Mouse (Mus musculus): ENCODE data around the gene Rack1. TPM values are rescaled to one million over a fixed set of nuclear protein-coding genes. Genes with fewer than 3 reads are reported as not detected.
A peak's percentile ranks its signal among the peaks of the same experiment; 100 is the strongest.

Gene Rack1
- total and polyA plus RNA-seq, 2 experiments from 2014 or later = 292 to 1,323 TPM

- DNase-seq (ENCODE audit: low spot score) (no peak), ATAC-seq (ENCODE audit: insufficient read depth, low read depth) (peak; percentile 18; the same call in 1 of the 2 replicates)
- Histone ChIP-seq H3K4me3 (ENCODE audit: low read depth, low read length) (peak overlapping the region; percentile 61), H3K9ac (replicated peaks; ENCODE audit: low read depth, low read length) (peak overlapping the region; percentile 66), H3K9me3 (replicated peaks; ENCODE audit: control insufficient read depth, low read length) (no peaks in the 10 kb centered on the region), H3K27ac (ENCODE audit: low read depth) (0 out of 2 replicates have a peak overlapping the region, but pooled peaks have one; percentile 59), H3K4me2 (ENCODE audit: low read depth, low read length) (peak overlapping the region; percentile 81), H3K27me3 (ENCODE audit: control insufficient read depth, insufficient read depth, low read length) (no peaks in the 10 kb centered on the region), H3K4me1 (ENCODE audit: control insufficient read depth, insufficient read depth) (peaks cover 12% of the 10 kb centered on the region), H3K36me3 (replicated peaks; ENCODE audit: control insufficient read depth, insufficient read depth, low read length) (no peaks in the 10 kb centered on the region)
- 2% methylated on average over 16 of the region's 16 CpGs for WGBS
- no peak for TF ChIP-seq CTCF (IDR thresholded peaks at IDR 0.05; ENCODE audit: low read depth)
Measured at GRCm38 (mm10) chr11:48838181-48838797, 38.2 kb downstream of the Rack1 start.

GRCm38 (mm10) chr11:48838879-48839680, 38.9 kb downstream of the Rack1 start:
- H3K4me3 ChIP-seq (ENCODE audit: low read depth, low read length) = no peak overlapping the region
- TF ChIP-seq CTCF (IDR thresholded peaks at IDR 0.05; ENCODE audit: low read depth) (no peak), EP300 (IDR thresholded peaks at IDR 0.05; ENCODE audit: low read depth) (no peak)
- WGBS = 80% methylated on average over 10 of the region's 10 CpGs

GRCm38 (mm10) chr11:48840805-48841204, 40.7 kb downstream of the Rack1 start:
- Histone ChIP-seq H3K36me3 (replicated peaks; ENCODE audit: control insufficient read depth, insufficient read depth, low read length) (no peaks in the 10 kb centered on the region), H3K27me3 (ENCODE audit: control insufficient read depth, insufficient read depth, low read length) (no peaks in the 10 kb centered on the region), H3K4me2 (ENCODE audit: low read depth, low read length) (no peak overlapping the region), H3K4me1 (ENCODE audit: control insufficient read depth, insufficient read depth) (peaks cover 12% of the 10 kb centered on the region), H3K9ac (replicated peaks; ENCODE audit: low read depth, low read length) (no peak overlapping the region), H3K27ac (ENCODE audit: low read depth) (no peak overlapping the region), H3K4me3 (ENCODE audit: low read depth, low read length) (no peak overlapping the region), H3K9me3 (replicated peaks; ENCODE audit: control insufficient read depth, low read length) (no peaks in the 10 kb centered on the region)
- TF ChIP-seq CTCF (IDR thresholded peaks at IDR 0.05; ENCODE audit: low read depth) = no peak
- no peak for TF ChIP-seq EP300 (IDR thresholded peaks at IDR 0.05; ENCODE audit: low read depth)
- DNase-seq (ENCODE audit: low spot score) (no peak), ATAC-seq (ENCODE audit: insufficient read depth, low read depth) (no peak)

More at GRCm38 (mm10) chr11:48838879-48839680, 38.9 kb downstream of the Rack1 start:
- no peaks in the 10 kb centered on the region for H3K36me3 ChIP-seq (replicated peaks; ENCODE audit: control insufficient read depth, insufficient read depth, low read length)
- no peak for DNase-seq (ENCODE audit: low spot score)
- no peak for ATAC-seq (ENCODE audit: insufficient read depth, low read depth)
- H3K4me1 ChIP-seq (ENCODE audit: control insufficient read depth, insufficient read depth) = peaks cover 12% of the 10 kb centered on the region
- H3K9me3 ChIP-seq (replicated peaks; ENCODE audit: control insufficient read depth, low read length) = no peaks in the 10 kb centered on the region
- no peak overlapping the region for H3K27ac ChIP-seq (ENCODE audit: low read depth)
- H3K9ac ChIP-seq (replicated peaks; ENCODE audit: low read depth, low read length) = no peak overlapping the region
- no peaks in the 10 kb centered on the region for H3K27me3 ChIP-seq (ENCODE audit: control insufficient read depth, insufficient read depth, low read length)
- H3K4me2 ChIP-seq (ENCODE audit: low read depth, low read length) = peak overlapping the region; percentile 81

GRCm38 (mm10) chr11:48841213-48841612, 41.1 kb downstream of the Rack1 start:
- DNase-seq (ENCODE audit: low spot score) (no peak), ATAC-seq (ENCODE audit: insufficient read depth, low read depth) (no peak)
- TF ChIP-seq CTCF (IDR thresholded peaks at IDR 0.05; ENCODE audit: low read depth) = no peak
- no peak for TF ChIP-seq EP300 (IDR thresholded peaks at IDR 0.05; ENCODE audit: low read depth)
- no peak overlapping the region for H3K4me3 ChIP-seq (ENCODE audit: low read depth, low read length)
- H3K9ac ChIP-seq (replicated peaks; ENCODE audit: low read depth, low read length) = no peak overlapping the region
- no peaks in the 10 kb centered on the region for H3K36me3 ChIP-seq (replicated peaks; ENCODE audit: control insufficient read depth, insufficient read depth, low read length)
- peaks cover 12% of the 10 kb centered on the region for H3K4me1 ChIP-seq (ENCODE audit: control insufficient read depth, insufficient read depth)
- 80% methylated on average over 5 of the region's 5 CpGs for WGBS
- H3K27me3 ChIP-seq (ENCODE audit: control insufficient read depth, insufficient read depth, low read length) = no peaks in the 10 kb centered on the region
- no peak overlapping the region for H3K27ac ChIP-seq (ENCODE audit: low read depth)
- no peak overlapping the region for H3K4me2 ChIP-seq (ENCODE audit: low read depth, low read length)
- no peaks in the 10 kb centered on the region for H3K9me3 ChIP-seq (replicated peaks; ENCODE audit: control insufficient read depth, low read length)

- H3K27ac ChIP-seq (ENCODE audit: low read depth) = no peak overlapping the region
- no peak overlapping the region for H3K4me2 ChIP-seq (ENCODE audit: low read depth, low read length)
- no peak overlapping the region for H3K9ac ChIP-seq (replicated peaks; ENCODE audit: low read depth, low read length)
- TF ChIP-seq EP300 (IDR thresholded peaks at IDR 0.05; ENCODE audit: low read depth) = no peak
- no peak for TF ChIP-seq CTCF (IDR thresholded peaks at IDR 0.05; ENCODE audit: low read depth)
- H3K4me1 ChIP-seq (ENCODE audit: control insufficient read depth, insufficient read depth) = 0 out of 2 replicates have a peak, but pooled peaks cover 6% of the 10 kb centered on the region
- H3K9me3 ChIP-seq (replicated peaks; ENCODE audit: control insufficient read depth, low read length) = no peaks in the 10 kb centered on the region
- H3K4me3 ChIP-seq (ENCODE audit: low read depth, low read length) = no peak overlapping the region
- no peak for ATAC-seq (ENCODE audit: insufficient read depth, low read depth)
- no peaks in the 10 kb centered on the region for H3K36me3 ChIP-seq (replicated peaks; ENCODE audit: control insufficient read depth, insufficient read depth, low read length)
- 67% methylated on average over 4 of the region's 4 CpGs for WGBS
- DNase-seq (ENCODE audit: low spot score) = no peak
- H3K27me3 ChIP-seq (ENCODE audit: control insufficient read depth, insufficient read depth, low read length) = no peaks in the 10 kb centered on the region
Measured at GRCm38 (mm10) chr11:48842378-48842792, 42.3 kb downstream of the Rack1 start.

All from heart, postnatal 0 days (tissue).